Mouse (Mus musculus) olfactory bulb, adult 2 months (tissue): ENCODE measurements around the gene Zfp607b.

Experiments used
- CTCF ChIP-seq: fragments of 200-500 bp; IDR thresholded peaks from 2 replicates; pipeline ENCODE4 v1.5.1; 2012; ENCODE audit warnings: low read depth, mild to moderate bottlenecking, low read length, moderate library complexity; ENCODE audit not compliant: insufficient read depth
- POLR2A ChIP-seq: fragments of 200-500 bp; IDR thresholded peaks from 2 replicates; pipeline ENCODE4 v1.6.1; 2012; ENCODE audit warnings: mild to moderate bottlenecking, low read depth, low read length, moderate library complexity; ENCODE audit not compliant: insufficient read depth

GRCm38 (mm10) chr7:27673575-27674131 lies 15.5 kb upstream of the Zfp607b start:
- no peak for TF ChIP-seq POLR2A
- no peak for TF ChIP-seq CTCF
